Mouse (Mus musculus) heart, adult 2 months (tissue): ENCODE measurements around the gene Rtn1.

Experiments
- CTCF ChIP-seq: fragments of 200-600 bp; IDR thresholded peaks from 2 replicates; pipeline ENCODE4 v1.8.1; 2022; ENCODE audit warnings: antibody characterized with exemption, mild to moderate bottlenecking, moderate library complexity
- POLR2A ChIP-seq: fragments of 200-500 bp; IDR thresholded peaks from 2 replicates; pipeline ENCODE4 v1.6.1; 2011; ENCODE audit warnings: mild to moderate bottlenecking, low read depth, low read length, control low read depth; ENCODE audit not compliant: insufficient read depth

- TF ChIP-seq CTCF (no peak), POLR2A (no peak)
Measured at GRCm38 (mm10) chr12:72325025-72325424, 83.8 kb downstream of the Rtn1 start.
